Mouse (Mus musculus) spleen, postnatal 10 days (tissue): ENCODE results near the gene Npm3.

Source experiments
- DNase-seq, 2 experiments: peaks; one replicate each; pipeline ENCODE4 v3.0.0; 2021 to 2022; ENCODE audit warnings: low spot score in 2 of 2

Gene Npm3

GRCm38 (mm10) chr19:45753551-45753950 is 4.2 kb upstream of the Npm3 start:
- no peak for DNase-seq

GRCm38 (mm10) chr19:45751881-45752280 is 2.5 kb upstream of the Npm3 start:
- no peak for DNase-seq

- DNase-seq: peak; percentile 43 to 47
Observed at GRCm38 (mm10) chr19:45748691-45749242, 624 bp downstream of the Npm3 start.

GRCm38 (mm10) chr19:45748206-45748605 is 1.2 kb downstream of the Npm3 start:
- no peak for DNase-seq

GRCm38 (mm10) chr19:45747028-45747867 is 2.1 kb downstream of the Npm3 start:
- DNase-seq: peak; percentile 85 to 92

- peak; percentile 74 to 87 for DNase-seq
Observed at GRCm38 (mm10) chr19:45746153-45747020, 3.0 kb downstream of the Npm3 start.

GRCm38 (mm10) chr19:45745344-45746152 is 3.8 kb downstream of the Npm3 start:
- DNase-seq: no peak

GRCm38 (mm10) chr19:45743619-45744018 is 5.8 kb downstream of the Npm3 start:
- DNase-seq: no peak

GRCm38 (mm10) chr19:45742984-45743575 is 6.3 kb downstream of the Npm3 start:
- DNase-seq: no peak

GRCm38 (mm10) chr19:45742218-45742983 is 7.0 kb downstream of the Npm3 start, which contains the start of gene Fgf8:
Gene Fgf8 (minus strand): TSS chr19:45742915.
- no peak for DNase-seq

- DNase-seq: no peak
Observed at GRCm38 (mm10) chr19:45741431-45742217, 7.8 kb downstream of the Npm3 start.

GRCm38 (mm10) chr19:45740817-45741216 is 8.6 kb downstream of the Npm3 start:
- no peak for DNase-seq

GRCm38 (mm10) chr19:45740233-45740632 is 9.2 kb downstream of the Npm3 start:
- DNase-seq: no peak

- DNase-seq: no peak
Observed at GRCm38 (mm10) chr19:45738521-45738920, 10.9 kb downstream of the Npm3 start.

GRCm38 (mm10) chr19:45737846-45738484 is 11.4 kb downstream of the Npm3 start:
- no peak for DNase-seq

GRCm38 (mm10) chr19:45737208-45737845 is 12.1 kb downstream of the Npm3 start:
- no peak for DNase-seq

GRCm38 (mm10) chr19:45736855-45737207 is 12.6 kb downstream of the Npm3 start:
- peak in 1 of 2 experiments; percentile 41 for DNase-seq

GRCm38 (mm10) chr19:45736241-45736640 is 13.2 kb downstream of the Npm3 start:
- no peak for DNase-seq
